Mouse (Mus musculus): Measurements from ENCODE around the gene Gm11937.

The Gm11937 gene

GRCm38 (mm10) chr11:99581564-99581963, 28.4 kb downstream of the Gm11937 start:
- no peak for DNase-seq (ENCODE audit: extremely low spot score, low spot score)

- DNase-seq (ENCODE audit: extremely low spot score, low spot score): no peak
These were observed 28.9 kb downstream of the Gm11937 start for GRCm38 (mm10) chr11:99581051-99581450.

- DNase-seq (ENCODE audit: extremely low spot score, low spot score): no peak
These were observed 29.4 kb downstream of the Gm11937 start, which contains the start of gene Krtap1-5 for GRCm38 (mm10) chr11:99580636-99581035. Gene Krtap1-5 (minus strand): TSS chr11:99581016.

- DNase-seq (ENCODE audit: extremely low spot score, low spot score): peak; percentile 80
These were observed 35.9 kb downstream of the Gm11937 start for GRCm38 (mm10) chr11:99574106-99574505.

GRCm38 (mm10) chr11:99573164-99573563, 36.8 kb downstream of the Gm11937 start:
- DNase-seq (ENCODE audit: extremely low spot score, low spot score): no peak

- no peak for DNase-seq (ENCODE audit: extremely low spot score, low spot score)
These were observed 43.5 kb downstream of the Gm11937 start, which contains the start of gene Krtap3-1 for GRCm38 (mm10) chr11:99566530-99566929. Gene Krtap3-1 (minus strand): TSS chr11:99566630.

- no peak for DNase-seq (ENCODE audit: extremely low spot score, low spot score)
These were observed 47.4 kb downstream of the Gm11937 start for GRCm38 (mm10) chr11:99562580-99562979.

Measured in neural tube, embryonic 10.5 days (tissue).